19 mouse cellular contexts compared by ENCODE assay signal in the genomic region with DNA sequence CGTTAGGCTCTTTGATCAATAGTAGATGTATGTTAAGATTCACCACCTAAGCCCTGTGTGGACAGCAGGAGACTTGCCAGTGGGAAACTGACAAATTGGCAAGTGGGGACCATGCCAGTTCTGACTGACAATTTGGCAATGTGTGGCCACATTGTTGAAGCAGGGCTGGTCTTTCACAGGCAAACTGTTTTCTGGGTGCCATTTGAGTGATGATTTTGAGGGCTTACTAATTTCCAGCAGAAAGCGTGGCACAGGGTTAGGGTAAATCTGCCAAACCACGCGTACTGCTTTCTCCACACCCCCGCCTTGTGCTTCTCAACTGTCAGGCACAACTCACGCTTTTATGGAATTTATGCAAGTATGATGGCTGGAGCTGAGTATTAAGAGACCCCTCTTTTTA.
DNase-seq lines count a peak whose midpoint lies in the region; ATAC-seq and TF ChIP-seq lines count a peak whose summit lies in the region.
"Had no signal": no experiment of that assay in that cellular context is flagged by ENCODE, and none has a peak within 500 bp of the region (broad histone marks: within the 10 kb centered on the region; RNA-seq: fewer than 3 reads in every experiment).

No protein-coding gene starts in this region.

- no peaks in the 10 kb centered on the region for H3K4me1 ChIP-seq in hindbrain, postnatal 0 days (ENCODE audit: insufficient read depth, low read length)
- H3K4me1 ChIP-seq in hindbrain, embryonic 13.5 days (replicated peaks), result no peaks in the 10 kb centered on the region
- H3K4me1 ChIP-seq in forebrain, postnatal 0 days (ENCODE audit: insufficient read depth), result no peaks in the 10 kb centered on the region
- H3K4me1 ChIP-seq: heart, embryonic 10.5 days; hindbrain, embryonic 10.5 days; limb, embryonic 10.5 days had no signal

- H3K36me3 ChIP-seq in hindbrain, postnatal 0 days (ENCODE audit: insufficient read depth, low read length), result no peaks in the 10 kb centered on the region
- H3K36me3 ChIP-seq in hindbrain, embryonic 13.5 days, result no peaks in the 10 kb centered on the region
- no peaks in the 10 kb centered on the region for H3K36me3 ChIP-seq in forebrain, postnatal 0 days (ENCODE audit: insufficient read depth)
- H3K36me3 ChIP-seq: heart, embryonic 10.5 days; hindbrain, embryonic 10.5 days; limb, embryonic 10.5 days had no signal

- H3K9me3 ChIP-seq in hindbrain, postnatal 0 days (ENCODE audit: low read length), result no peaks in the 10 kb centered on the region
- H3K9me3 ChIP-seq in hindbrain, embryonic 13.5 days, result no peaks in the 10 kb centered on the region
- H3K9me3 ChIP-seq in forebrain, postnatal 0 days (ENCODE audit: low read length), result no peaks in the 10 kb centered on the region
- H3K9me3 ChIP-seq: heart, embryonic 10.5 days; hindbrain, embryonic 10.5 days; limb, embryonic 10.5 days had no signal

- H3K4me3 ChIP-seq in hindbrain, postnatal 0 days (ENCODE audit: low read length), result no peak overlapping the region
- no peak overlapping the region for H3K4me3 ChIP-seq in hindbrain, embryonic 13.5 days
- no peak overlapping the region for H3K4me3 ChIP-seq in forebrain, postnatal 0 days (ENCODE audit: low read depth, low read length)
- H3K4me3 ChIP-seq: erythroblast, embryonic 14.5 days; heart, embryonic 10.5 days; hindbrain, embryonic 10.5 days; limb, embryonic 10.5 days had no signal

- DNase-seq in hindbrain, postnatal 0 days (ENCODE audit: low spot score), result peak; percentile 16
- DNase-seq in brain, adult 2 months (ENCODE audit: low read depth, low spot score), result peak; percentile 16
- DNase-seq in forebrain, postnatal 0 days, result peak; percentile 59
- DNase-seq in layer of hippocampus, postnatal 14 days (ENCODE audit: low spot score in 2 of 2), result peak; percentile 35 to 76
- no peak for DNase-seq in ovary, adult 18-20 months (ENCODE audit: low spot score)
- no peak for DNase-seq in adrenal gland, postnatal 4 days (ENCODE audit: low spot score in 2 of 2)
- DNase-seq: adrenal gland, adult 8-10 months; cerebellum, adult 18-20 months; kidney, adult 2 months; lung, adult 18-20 months; lung, postnatal 36 days; retina, postnatal 1 day; thymus, adult 2 months had no signal

- no peak overlapping the region for H3K4me2 ChIP-seq in hindbrain, postnatal 0 days (ENCODE audit: low read depth, low read length)
- no peak overlapping the region for H3K4me2 ChIP-seq in hindbrain, embryonic 13.5 days
- H3K4me2 ChIP-seq in forebrain, postnatal 0 days (ENCODE audit: low read depth), result no peak overlapping the region

- no peak for ATAC-seq in hindbrain, postnatal 0 days
- no peak for ATAC-seq in hindbrain, embryonic 13.5 days (ENCODE audit: low FRiP score)
- ATAC-seq in forebrain, postnatal 0 days, result peak; percentile 63
- ATAC-seq: inflammation-experienced regulatory T-cells, adult 6 months had no signal

- H3K9ac ChIP-seq in hindbrain, postnatal 0 days (replicated peaks; ENCODE audit: low read length), result no peak overlapping the region
- H3K9ac ChIP-seq in hindbrain, embryonic 13.5 days, result no peak overlapping the region
- no peak overlapping the region for H3K9ac ChIP-seq in forebrain, postnatal 0 days

- WGBS in hindbrain, postnatal 0 days, result 58% methylated on average over 6 of the region's 6 CpGs
- WGBS in hindbrain, embryonic 13.5 days, result 85% methylated on average over 6 of the region's 6 CpGs
- 46% methylated on average over 6 of the region's 6 CpGs for WGBS in forebrain, postnatal 0 days

- no peak for TF ChIP-seq CTCF in hindbrain, postnatal 0 days (IDR thresholded peaks at IDR 0.05; ENCODE audit: low read depth)
- TF ChIP-seq CTCF in forebrain, postnatal 0 days (IDR thresholded peaks at IDR 0.05; ENCODE audit: low read depth), result no peak

- H3K27ac ChIP-seq in hindbrain, postnatal 0 days, result no peak overlapping the region
- H3K27ac ChIP-seq in hindbrain, embryonic 13.5 days, result no peak overlapping the region
- no peak overlapping the region for H3K27ac ChIP-seq in forebrain, postnatal 0 days (ENCODE audit: low read depth, low read length)
- H3K27ac ChIP-seq: heart, embryonic 10.5 days; hindbrain, embryonic 10.5 days; limb, embryonic 10.5 days had no signal

- H3K27me3 ChIP-seq in hindbrain, postnatal 0 days (ENCODE audit: insufficient read depth, low read length), result no peaks in the 10 kb centered on the region
- H3K27me3 ChIP-seq in hindbrain, embryonic 13.5 days, result no peaks in the 10 kb centered on the region
- H3K27me3 ChIP-seq in forebrain, postnatal 0 days (ENCODE audit: insufficient read depth, low read length), result no peaks in the 10 kb centered on the region; the same call in 1 of the 2 replicates

Comparison
In these comparisons a context has a peak if more than half of its experiments do, and no peak if none do; other contexts are left out.
1. DNase-seq: peak in hindbrain, postnatal 0 days (single experiment), brain, adult 2 months (single experiment), forebrain, postnatal 0 days (single experiment) and layer of hippocampus, postnatal 14 days (2 of 2); none in ovary, adult 18-20 months (single experiment) and adrenal gland, postnatal 4 days (0 of 2).